Comparison of ENCODE assay signal across 8 mouse cellular contexts in genomic region chr11:120672687-120673593, GRCm38 (mm10). TPM values are rescaled to one million over a fixed set of nuclear protein-coding genes. Genes with fewer than 3 reads are reported as not detected.
A peak's percentile ranks its signal among the peaks of the same experiment; 100 is the strongest.
DNase-seq lines count a peak whose midpoint lies in the region; ATAC-seq lines count a peak whose summit lies in the region.

Gene Aspscr1, plus strand, starts transcription at chr11:120672973.

- H3K36me3 ChIP-seq in hindbrain, embryonic 16.5 days (ENCODE audit: control insufficient read depth, insufficient read depth, low read length): no peaks in the 10 kb centered on the region; the same call in 1 of the 2 replicates
- peaks cover 3% of the 10 kb centered on the region; the same call in 1 of the 2 replicates for H3K36me3 ChIP-seq in macrophage (ENCODE audit: inconsistent target)

- no peaks in the 10 kb centered on the region for H3K27me3 ChIP-seq in hindbrain, embryonic 16.5 days (replicated peaks; ENCODE audit: control insufficient read depth, insufficient read depth, low read length)

- peak; percentile 94 for DNase-seq in T-cell, adult 2 months (ENCODE audit: low spot score)
- peak; percentile 87 to 94 for DNase-seq in cerebellum, postnatal 36 days
- peak; percentile 96 for DNase-seq in gastrocnemius, adult 18-20 months (ENCODE audit: low spot score)
- DNase-seq in left cerebral cortex, adult 18-20 months (ENCODE audit: low spot score in 2 of 2): peak; percentile 91 to 93
- DNase-seq in right cerebral cortex, adult 18-20 months: peak; percentile 95
- DNase-seq in urinary bladder, postnatal 10 days (ENCODE audit: low spot score): peak; percentile 82

- H3K4me1 ChIP-seq in hindbrain, embryonic 16.5 days (ENCODE audit: control insufficient read depth, insufficient read depth, low read depth, low read length): peaks cover 7% of the 10 kb centered on the region

- peak within 1 kb of the TSS; percentile 78 for H3K4me3 ChIP-seq in hindbrain, embryonic 16.5 days (ENCODE audit: low read length)
- peak within 1 kb of the TSS; percentile 74 for H3K4me3 ChIP-seq in macrophage (ENCODE audit: inconsistent target)

- H3K27ac ChIP-seq in hindbrain, embryonic 16.5 days (ENCODE audit: low read depth, low read length): peak within 1 kb of the TSS; percentile 94
- peak within 1 kb of the TSS; percentile 88 for H3K27ac ChIP-seq in macrophage

- under 1% methylated on average over 71 of the region's 83 CpGs for WGBS in hindbrain, embryonic 16.5 days
- under 1% methylated on average over 82 of the region's 83 CpGs for WGBS in macrophage (ENCODE audit: missing documents)

- peak within 1 kb of the TSS; percentile 85 for H3K9ac ChIP-seq in hindbrain, embryonic 16.5 days (ENCODE audit: low read depth, low read length)

- no peaks in the 10 kb centered on the region for H3K9me3 ChIP-seq in hindbrain, embryonic 16.5 days (ENCODE audit: control insufficient read depth, low read length)

- H3K79me2 ChIP-seq in macrophage (ENCODE audit: inconsistent target): peaks cover 32% of the 10 kb centered on the region; the same call in 1 of the 2 replicates

- H3K4me2 ChIP-seq in hindbrain, embryonic 16.5 days (ENCODE audit: low read length): peak within 1 kb of the TSS; percentile 93

- ATAC-seq in hindbrain, embryonic 16.5 days: peak; percentile 98

RNA-seq across cellular contexts. Expression of gene Aspscr1, which starts in this region (rescaled TPM):
- total RNA-seq in gastrocnemius, adult 18-20 months (2021): 10 to 100 TPM; 31.1 to 33.4 TPM
- polyA plus RNA-seq in hindbrain, embryonic 16.5 days (2015; fragmentation: Nextera tagmentation; extraction: Ambion mirVana): 146 and 151 TPM in 2 replicates
- 10 to 100 TPM; 51.1 to 57.7 TPM for total RNA-seq in left cerebral cortex, adult 18-20 months (2021)
- total RNA-seq in macrophage (2018; cell fraction: chromatin; rRNA removed): 100 to 1,000 TPM in 20 of 26 experiments, 10 to 100 TPM in 6; 64.8 to 258 (median 143) TPM
- total RNA-seq in macrophage (2018; cell fraction: cytosol; rRNA removed): 10 to 100 TPM; 30.1 to 47.4 (median 37.5) TPM
- 100 to 1,000 TPM in 6 of 26 experiments, 10 to 100 TPM in 20; 38.1 to 124 (median 84.0) TPM for total RNA-seq in macrophage (2018; cell fraction: nucleus; rRNA removed)
- polyA plus RNA-seq in macrophage (2018): 21.6 to 38.8 TPM (median 34.8 TPM) in 3 replicates

Comparison
In these comparisons a context has a peak if more than half of its experiments do, and no peak if none do; other contexts are left out.
1. Peak in every context shown above with its lines: DNase-seq, ATAC-seq, H3K4me3 ChIP-seq and H3K27ac ChIP-seq.